Mouse (Mus musculus) limb, embryonic 14.5 days (tissue): Measurements from ENCODE around the gene Cdadc1. TPM values are rescaled to one million over a fixed set of nuclear protein-coding genes. Genes with fewer than 3 reads are reported as not detected.

Source experiments
- ATAC-seq: fragments of 200-750 bp; cut with Nextera tagmentation; 2 replicates; pipeline ENCODE4 v1.8.0; 2017; ENCODE audit warnings: low read depth, moderate number of reproducible peaks, moderate TSS enrichment; ENCODE audit not compliant: low FRiP score
- DNase-seq: peaks from one replicate; pipeline ENCODE4 v3.0.0-alpha.2; 2015; ENCODE audit warnings: low spot score
- H3K27ac ChIP-seq: fragments of 300-500 bp; sonication (generic); replicated peaks from 2 replicates; pipeline ENCODE4 v1.5.1; 2014; ENCODE audit warnings: low read depth, mild to moderate bottlenecking, low read length, moderate library complexity, mixed read lengths
- H3K27me3 ChIP-seq: fragments of 300-500 bp; sonication (generic); 2 replicates; pipeline ENCODE4 v1.6.1; 2014; ENCODE audit warnings: low read length, mixed read lengths; ENCODE audit not compliant: control insufficient read depth, insufficient read depth
- H3K36me3 ChIP-seq: fragments of 300-500 bp; sonication (generic); 2 replicates; pipeline ENCODE4 v1.6.1; 2014; ENCODE audit warnings: mild to moderate bottlenecking, low read length, moderate library complexity, mixed read lengths; ENCODE audit not compliant: control insufficient read depth, insufficient read depth
- H3K4me1 ChIP-seq: fragments of 300-500 bp; sonication (generic); 2 replicates; pipeline ENCODE4 v1.6.1; 2014; ENCODE audit warnings: antibody characterized with exemption, low read length, mixed read lengths; ENCODE audit not compliant: control insufficient read depth, insufficient read depth
- H3K4me2 ChIP-seq: fragments of 300-500 bp; sonication (generic); replicated peaks from 2 replicates; pipeline ENCODE4 v1.6.1; 2014; ENCODE audit warnings: low read depth, mild to moderate bottlenecking, low read length, moderate library complexity; ENCODE audit not compliant: severe bottlenecking
- H3K4me3 ChIP-seq: fragments of 300-500 bp; sonication (generic); replicated peaks from 2 replicates; pipeline ENCODE4 v1.5.1; 2014; ENCODE audit warnings: low read length
- H3K9ac ChIP-seq: fragments of 300-500 bp; sonication (generic); 2 replicates; pipeline ENCODE4 v1.6.1; 2014; ENCODE audit warnings: mild to moderate bottlenecking, low read depth, low read length, moderate library complexity; ENCODE audit not compliant: severe bottlenecking
- H3K9me3 ChIP-seq: fragments of 300-500 bp; sonication (generic); 2 replicates; pipeline ENCODE4 v1.6.1; 2016; ENCODE audit warnings: low read length; ENCODE audit not compliant: control insufficient read depth
- POLR2A ChIP-seq: fragments of 200-500 bp; IDR thresholded peaks from 2 replicates; pipeline ENCODE4 v1.8.0; 2012; ENCODE audit warnings: inconsistent platforms, mild to moderate bottlenecking, moderate library complexity, borderline replicate concordance; ENCODE audit not compliant: insufficient read depth, insufficient read length; ENCODE audit errors: extremely low read depth
- WGBS: fragments of 180-500 bp; shearing (Covaris S2); extraction: QIAGEN DNeasy Blood & Tissue Kit; methylation state at CpG from one replicate; pipeline ENCODE4 v1.1.7; 2014; 5-methylcytosine and 5-hydroxymethylcytosine counted together
- polyA plus RNA-seq, 2 experiments: library from polyadenylated mRNA; depleted of rRNA in 1 of 2; stranded (reverse) in 1 of 2; unstranded in 1 of 2; fragments of >200 nt; fragmentation: Nextera tagmentation in 1 of 2; extraction: Ambion mirVana in 1 of 2; gene quantifications; 2 replicates each; pipeline versions ENCODE4 v1.2.1 to v1.2.3; 2012 to 2014

The Cdadc1 gene
- polyA plus RNA-seq, 2 experiments: 16.2 to 31.5 TPM

DNA sequence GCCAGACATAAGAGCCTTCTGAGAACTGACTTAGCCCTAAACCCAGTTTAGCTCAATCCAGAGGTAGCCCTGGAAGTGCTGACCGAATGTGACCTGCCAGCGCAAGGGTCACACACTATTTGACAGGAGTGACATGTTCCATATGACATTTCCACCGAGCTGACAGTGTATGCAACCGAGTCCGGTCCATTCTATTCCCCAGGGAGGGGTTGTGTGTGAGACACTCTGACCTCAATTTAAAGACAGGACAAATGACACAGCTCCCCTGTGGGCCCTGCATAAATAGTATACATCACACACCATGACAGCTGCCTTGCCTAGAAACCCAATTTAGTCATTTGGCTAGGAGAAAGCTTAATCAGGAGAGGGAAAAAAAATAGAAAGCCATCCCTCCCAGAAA is 44.1 kb upstream of the Cdadc1 start:
- WGBS: 46% methylated on average over 5 of the region's 5 CpGs
- ATAC-seq (no peak), DNase-seq (no peak)

GRCm38 (mm10) chr14:59638906-59639703 is 41.3 kb upstream of the Cdadc1 start:
- Histone ChIP-seq H3K27ac (no peak overlapping the region), H3K4me1 (peaks cover 6% of the 10 kb centered on the region; the same call in 1 of the 2 replicates), H3K9ac (no peak overlapping the region), H3K27me3 (no peaks in the 10 kb centered on the region), H3K4me3 (no peak overlapping the region), H3K36me3 (no peaks in the 10 kb centered on the region), H3K4me2 (no peak overlapping the region), H3K9me3 (no peaks in the 10 kb centered on the region)
- no peak for DNase-seq
- ATAC-seq: no peak
- WGBS: 47% methylated on average over 7 of the region's 7 CpGs
- no peak for TF ChIP-seq POLR2A

More for the DNA sequence above, 44.1 kb upstream of the Cdadc1 start:
- Histone ChIP-seq H3K4me1 (peaks cover 8% of the 10 kb centered on the region), H3K9me3 (no peaks in the 10 kb centered on the region), H3K9ac (no peak overlapping the region), H3K4me2 (no peak overlapping the region), H3K36me3 (no peaks in the 10 kb centered on the region), H3K27ac (no peak overlapping the region), H3K27me3 (no peaks in the 10 kb centered on the region), H3K4me3 (no peak overlapping the region)
- no peak for TF ChIP-seq POLR2A

GRCm38 (mm10) chr14:59633988-59634387 is 36.2 kb upstream of the Cdadc1 start:
- H3K36me3 ChIP-seq: peaks cover 20% of the 10 kb centered on the region
- DNase-seq: no peak
- ATAC-seq: no peak
- H3K9me3 ChIP-seq: no peaks in the 10 kb centered on the region
- no peak for TF ChIP-seq POLR2A
- no peaks in the 10 kb centered on the region for H3K27me3 ChIP-seq
- no peak overlapping the region for H3K9ac ChIP-seq
- H3K27ac ChIP-seq: no peak overlapping the region
- no peak overlapping the region for H3K4me3 ChIP-seq
- H3K4me1 ChIP-seq: 0 out of 2 replicates have a peak, but pooled peaks cover 5% of the 10 kb centered on the region
- H3K4me2 ChIP-seq: no peak overlapping the region
- 78% methylated on average over 9 of the region's 9 CpGs for WGBS

DNA sequence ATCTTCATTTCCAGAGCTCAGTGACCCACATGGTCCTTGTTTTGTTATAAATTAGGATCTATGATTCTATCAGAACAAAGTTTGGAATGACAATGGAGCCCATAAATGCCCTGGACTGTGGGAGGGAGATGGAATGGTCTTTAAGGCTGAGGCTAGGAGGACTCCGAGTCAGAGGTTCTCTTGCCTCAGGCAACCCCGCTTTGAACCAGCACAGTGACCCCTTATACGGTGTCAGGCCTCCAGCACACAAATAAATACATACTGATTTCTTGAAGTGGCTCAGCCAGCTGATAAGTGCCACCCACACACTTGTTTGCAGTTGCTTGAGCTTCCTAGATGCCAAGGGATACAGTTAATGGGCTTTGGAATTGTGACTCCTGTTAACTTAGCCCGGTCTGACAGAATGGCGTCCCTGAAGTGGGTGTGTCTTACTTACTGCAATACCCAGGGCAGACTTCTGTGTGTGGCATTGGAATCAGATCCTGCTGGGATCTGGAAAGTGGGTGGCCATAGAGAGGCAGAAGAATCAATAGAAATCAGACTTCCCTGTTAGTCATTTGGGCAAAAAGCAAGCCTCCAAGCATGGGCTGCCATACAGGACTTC is 35.6 kb upstream of the Cdadc1 start:
- peaks cover 20% of the 10 kb centered on the region for H3K36me3 ChIP-seq
- H3K9ac ChIP-seq: no peak overlapping the region
- WGBS: 77% methylated on average over 5 of the region's 5 CpGs
- TF ChIP-seq POLR2A: no peak
- H3K4me3 ChIP-seq: no peak overlapping the region
- H3K27ac ChIP-seq: no peak overlapping the region
- H3K4me1 ChIP-seq: 0 out of 2 replicates have a peak, but pooled peaks cover 5% of the 10 kb centered on the region
- ATAC-seq (no peak), DNase-seq (no peak)
- no peak overlapping the region for H3K4me2 ChIP-seq
- H3K9me3 ChIP-seq: no peaks in the 10 kb centered on the region
- H3K27me3 ChIP-seq: no peaks in the 10 kb centered on the region

DNA sequence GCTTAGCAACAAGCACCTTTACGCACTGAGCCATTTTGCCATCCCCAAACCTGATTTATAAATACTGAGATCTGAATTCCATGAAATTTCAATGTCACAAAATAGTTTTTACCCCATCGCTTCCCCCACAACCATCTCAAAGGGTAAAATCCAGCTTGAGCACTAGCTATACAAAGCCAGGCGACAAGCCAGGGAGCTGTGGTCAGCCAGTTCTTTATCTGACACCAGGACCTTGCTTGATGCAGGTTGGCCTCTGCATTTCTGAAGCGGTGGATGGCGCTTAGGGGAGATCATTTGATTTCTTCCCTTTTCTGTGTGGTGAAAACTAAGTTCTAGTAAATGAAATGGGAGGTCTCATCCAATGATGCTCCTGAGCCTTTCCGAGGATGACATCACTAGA is 34.3 kb upstream of the Cdadc1 start:
- no peak for DNase-seq
- H3K4me3 ChIP-seq: no peak overlapping the region
- H3K27me3 ChIP-seq: no peaks in the 10 kb centered on the region
- no peak overlapping the region for H3K4me2 ChIP-seq
- H3K9ac ChIP-seq: no peak overlapping the region
- no peak overlapping the region for H3K27ac ChIP-seq
- TF ChIP-seq POLR2A: no peak
- H3K4me1 ChIP-seq: 0 out of 2 replicates have a peak, but pooled peaks cover 8% of the 10 kb centered on the region
- H3K9me3 ChIP-seq: no peaks in the 10 kb centered on the region
- WGBS: 93% methylated on average over 6 of the region's 6 CpGs
- peaks cover 20% of the 10 kb centered on the region for H3K36me3 ChIP-seq
- ATAC-seq: no peak
